Mouse (Mus musculus): ENCODE measurements around the gene Lypd6b. TPM values are rescaled to one million over a fixed set of nuclear protein-coding genes. Genes with fewer than 3 reads are reported as not detected.

Gene Lypd6b
- polyA plus RNA-seq, 1 experiment from 2014 or later, result 18.8 TPM

DNA sequence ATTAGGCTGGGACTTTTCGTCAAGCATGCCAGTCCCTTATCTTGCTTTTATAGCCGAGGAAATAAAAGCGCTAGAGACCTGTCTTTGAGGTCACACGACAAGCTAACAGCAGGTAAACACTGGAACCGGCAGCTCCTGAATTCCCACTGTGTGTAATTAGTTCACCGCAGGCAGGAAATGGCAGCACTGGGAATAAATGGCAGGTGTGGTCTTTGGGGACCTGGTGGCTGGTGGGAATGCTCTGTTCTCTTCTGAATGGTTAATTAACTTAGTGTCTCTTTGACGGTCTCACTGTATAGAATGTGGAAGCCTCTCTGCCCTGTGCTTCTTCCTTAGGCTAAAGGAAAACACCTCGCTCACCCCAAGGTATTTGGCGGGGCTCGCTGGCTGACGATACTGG, 23.9 kb downstream of the Lypd6b start:
- H3K4me2 ChIP-seq (ENCODE audit: low read length), result no peak overlapping the region
- no peaks in the 10 kb centered on the region for H3K27me3 ChIP-seq (replicated peaks; ENCODE audit: control insufficient read depth, insufficient read depth, low read length)
- 28% methylated on average over 11 of the region's 11 CpGs for WGBS
- no peak overlapping the region for H3K4me3 ChIP-seq (ENCODE audit: low read length)
- H3K9me3 ChIP-seq (ENCODE audit: control insufficient read depth, low read length), result no peaks in the 10 kb centered on the region
- H3K36me3 ChIP-seq (ENCODE audit: control insufficient read depth, insufficient read depth, low read length), result no peaks in the 10 kb centered on the region
- ATAC-seq, result no peak
- H3K9ac ChIP-seq (ENCODE audit: low read depth, low read length), result no peak overlapping the region
- no peak overlapping the region for H3K27ac ChIP-seq (ENCODE audit: low read depth, low read length)
- peaks cover 6% of the 10 kb centered on the region for H3K4me1 ChIP-seq (ENCODE audit: control insufficient read depth, insufficient read depth, low read depth, low read length)

DNA sequence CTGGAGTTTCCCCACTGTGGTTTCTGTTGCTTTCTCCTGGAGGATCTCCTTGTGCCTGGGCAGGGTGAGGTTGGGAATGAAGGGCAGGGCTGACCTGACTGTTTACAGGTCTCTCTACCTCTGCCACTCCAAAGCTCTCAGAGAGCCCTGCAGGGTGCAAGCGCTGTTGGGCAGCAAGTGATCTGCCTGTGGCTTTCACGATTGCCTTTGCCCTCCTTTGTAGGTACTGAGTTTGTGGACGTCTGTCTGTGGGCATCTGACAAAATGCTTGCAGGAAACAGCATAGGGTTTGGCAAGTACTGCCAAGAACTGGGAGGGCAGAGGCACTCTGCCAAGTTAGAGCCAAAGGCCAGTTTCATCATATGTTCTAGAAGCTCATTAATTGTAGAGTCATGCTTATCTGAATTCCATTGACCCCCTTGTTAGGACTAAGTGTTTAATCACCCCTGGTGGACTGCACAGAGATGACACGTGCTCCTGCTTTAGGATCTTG, 24.4 kb downstream of the Lypd6b start:
- WGBS, result 35% methylated on average over 4 of the region's 4 CpGs
- peaks cover 6% of the 10 kb centered on the region for H3K4me1 ChIP-seq (ENCODE audit: control insufficient read depth, insufficient read depth, low read depth, low read length)
- ATAC-seq, result peak; percentile 50
- H3K4me2 ChIP-seq (ENCODE audit: low read length), result no peak overlapping the region
- no peaks in the 10 kb centered on the region for H3K27me3 ChIP-seq (replicated peaks; ENCODE audit: control insufficient read depth, insufficient read depth, low read length)
- H3K9ac ChIP-seq (ENCODE audit: low read depth, low read length), result no peak overlapping the region
- no peaks in the 10 kb centered on the region for H3K36me3 ChIP-seq (ENCODE audit: control insufficient read depth, insufficient read depth, low read length)
- no peaks in the 10 kb centered on the region for H3K9me3 ChIP-seq (ENCODE audit: control insufficient read depth, low read length)
- H3K27ac ChIP-seq (ENCODE audit: low read depth, low read length), result no peak overlapping the region
- H3K4me3 ChIP-seq (ENCODE audit: low read length), result no peak overlapping the region

DNA sequence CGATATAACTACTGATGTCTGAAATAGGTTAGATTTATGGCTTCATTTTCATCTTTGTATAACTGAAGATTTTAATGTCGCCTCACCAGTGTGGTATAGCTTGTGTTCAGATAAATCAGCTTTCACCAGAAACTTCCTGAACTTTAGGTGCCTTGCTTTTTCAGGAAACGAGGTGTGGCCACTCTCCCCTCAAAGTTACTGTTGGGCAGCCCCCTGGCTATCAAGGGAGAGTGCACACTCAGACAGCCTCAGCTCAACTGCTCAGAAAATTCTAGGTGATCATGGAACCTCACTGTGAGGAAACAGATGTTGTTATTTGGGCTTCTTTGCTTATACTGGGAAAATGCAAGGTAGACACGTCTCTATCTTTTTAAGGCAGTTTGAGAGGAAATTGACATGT, 25.7 kb downstream of the Lypd6b start:
- Histone ChIP-seq H3K9ac (ENCODE audit: low read depth, low read length) (no peak overlapping the region), H3K27ac (ENCODE audit: low read depth, low read length) (no peak overlapping the region), H3K27me3 (replicated peaks; ENCODE audit: control insufficient read depth, insufficient read depth, low read length) (no peaks in the 10 kb centered on the region), H3K36me3 (ENCODE audit: control insufficient read depth, insufficient read depth, low read length) (no peaks in the 10 kb centered on the region), H3K9me3 (ENCODE audit: control insufficient read depth, low read length) (no peaks in the 10 kb centered on the region), H3K4me3 (ENCODE audit: low read length) (no peak overlapping the region), H3K4me1 (ENCODE audit: control insufficient read depth, insufficient read depth, low read depth, low read length) (peaks cover 6% of the 10 kb centered on the region), H3K4me2 (ENCODE audit: low read length) (no peak overlapping the region)
- ATAC-seq, result no peak
- 81% methylated on average over 4 of the region's 4 CpGs for WGBS

DNA sequence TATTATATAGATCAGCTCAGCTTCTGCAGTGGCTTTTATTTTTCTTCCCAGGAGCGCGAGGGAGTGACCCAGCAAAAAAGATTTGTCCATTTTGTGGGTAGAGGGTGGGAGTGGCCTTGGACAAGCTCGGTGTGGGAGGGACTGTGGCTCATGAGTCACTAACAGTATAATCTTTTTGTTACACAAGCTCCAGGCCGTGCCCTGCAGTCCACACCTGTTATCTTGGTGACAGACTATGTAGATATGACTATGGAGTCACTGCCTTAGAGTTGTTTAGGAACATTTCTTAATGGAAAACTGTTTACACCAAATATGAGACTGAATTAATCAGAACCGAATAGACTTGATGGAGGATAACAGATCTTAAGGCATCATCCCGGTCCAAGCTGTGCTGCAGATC, 26.5 kb downstream of the Lypd6b start:
- WGBS, result 84% methylated on average over 6 of the region's 6 CpGs
- no peaks in the 10 kb centered on the region for H3K9me3 ChIP-seq (ENCODE audit: control insufficient read depth, low read length)
- H3K4me3 ChIP-seq (ENCODE audit: low read length), result no peak overlapping the region
- ATAC-seq, result no peak
- H3K9ac ChIP-seq (ENCODE audit: low read depth, low read length), result no peak overlapping the region
- H3K4me2 ChIP-seq (ENCODE audit: low read length), result no peak overlapping the region
- no peak overlapping the region for H3K27ac ChIP-seq (ENCODE audit: low read depth, low read length)
- no peaks in the 10 kb centered on the region for H3K27me3 ChIP-seq (replicated peaks; ENCODE audit: control insufficient read depth, insufficient read depth, low read length)
- peaks cover 6% of the 10 kb centered on the region for H3K4me1 ChIP-seq (ENCODE audit: control insufficient read depth, insufficient read depth, low read depth, low read length)
- no peaks in the 10 kb centered on the region for H3K36me3 ChIP-seq (ENCODE audit: control insufficient read depth, insufficient read depth, low read length)

DNA sequence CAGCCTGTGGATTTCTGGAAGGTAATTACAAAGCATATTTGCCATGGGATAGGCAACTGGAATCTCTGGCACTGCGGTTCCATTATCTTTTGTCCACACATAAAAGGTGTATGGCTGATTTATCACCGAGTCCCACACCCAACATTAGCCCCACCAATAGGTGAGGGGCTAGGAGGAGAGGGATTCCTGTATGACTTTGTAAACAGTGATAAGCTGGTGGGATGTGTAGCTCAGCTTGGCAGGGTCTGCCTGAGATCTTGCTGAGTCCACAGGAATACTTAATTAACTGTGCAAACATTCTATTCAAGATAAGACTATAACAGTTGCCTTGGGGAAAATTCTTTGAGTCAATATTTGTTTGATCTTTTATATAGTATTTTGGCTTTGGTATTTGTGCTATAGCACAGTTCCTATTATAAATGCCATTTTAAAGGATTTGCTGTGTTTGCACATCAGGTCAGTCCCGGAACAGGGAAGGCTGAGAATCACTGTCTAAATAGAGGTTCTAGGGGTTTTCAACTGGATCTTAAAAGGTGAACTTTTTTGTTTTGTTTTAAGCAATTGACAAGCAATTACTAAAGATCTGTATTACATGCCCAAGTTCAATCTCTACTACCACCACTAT, 28.3 kb downstream of the Lypd6b start:
- H3K27ac ChIP-seq (ENCODE audit: low read depth, low read length), result no peak overlapping the region
- no peaks in the 10 kb centered on the region for H3K27me3 ChIP-seq (replicated peaks; ENCODE audit: control insufficient read depth, insufficient read depth, low read length)
- H3K36me3 ChIP-seq (ENCODE audit: control insufficient read depth, insufficient read depth, low read length), result no peaks in the 10 kb centered on the region
- peaks cover 6% of the 10 kb centered on the region for H3K4me1 ChIP-seq (ENCODE audit: control insufficient read depth, insufficient read depth, low read depth, low read length)
- 84% methylated on average over 3 of the region's 3 CpGs for WGBS
- no peak overlapping the region for H3K4me2 ChIP-seq (ENCODE audit: low read length)
- H3K9me3 ChIP-seq (ENCODE audit: control insufficient read depth, low read length), result no peaks in the 10 kb centered on the region
- H3K9ac ChIP-seq (ENCODE audit: low read depth, low read length), result no peak overlapping the region
- ATAC-seq, result no peak
- H3K4me3 ChIP-seq (ENCODE audit: low read length), result no peak overlapping the region

DNA sequence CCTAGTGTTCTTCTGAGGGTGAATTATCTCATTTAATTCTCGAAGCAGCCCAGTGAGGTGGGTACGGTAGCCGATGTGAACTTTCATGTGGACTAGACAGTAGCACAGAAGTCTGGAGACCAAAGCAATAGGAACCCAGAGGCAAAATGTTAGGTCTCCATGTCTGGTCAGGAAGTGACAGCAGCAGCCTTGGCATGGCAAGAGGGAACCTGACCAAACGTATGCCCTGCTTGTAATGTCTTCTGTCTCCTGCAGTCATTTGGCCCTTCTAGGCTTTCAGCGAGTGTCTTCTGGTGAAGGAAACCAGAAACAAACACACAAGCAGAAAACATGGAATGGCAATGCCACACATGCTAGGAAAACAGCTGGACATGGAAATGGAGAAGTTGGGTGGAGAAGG, 29.1 kb downstream of the Lypd6b start:
- Histone ChIP-seq H3K4me2 (ENCODE audit: low read length) (no peak overlapping the region), H3K9ac (ENCODE audit: low read depth, low read length) (no peak overlapping the region), H3K36me3 (ENCODE audit: control insufficient read depth, insufficient read depth, low read length) (no peaks in the 10 kb centered on the region), H3K4me1 (ENCODE audit: control insufficient read depth, insufficient read depth, low read depth, low read length) (peaks cover 6% of the 10 kb centered on the region), H3K27me3 (replicated peaks; ENCODE audit: control insufficient read depth, insufficient read depth, low read length) (no peaks in the 10 kb centered on the region), H3K4me3 (ENCODE audit: low read length) (no peak overlapping the region), H3K27ac (ENCODE audit: low read depth, low read length) (no peak overlapping the region), H3K9me3 (ENCODE audit: control insufficient read depth, low read length) (no peaks in the 10 kb centered on the region)
- ATAC-seq, result no peak
- 94% methylated on average over 5 of the region's 5 CpGs for WGBS

DNA sequence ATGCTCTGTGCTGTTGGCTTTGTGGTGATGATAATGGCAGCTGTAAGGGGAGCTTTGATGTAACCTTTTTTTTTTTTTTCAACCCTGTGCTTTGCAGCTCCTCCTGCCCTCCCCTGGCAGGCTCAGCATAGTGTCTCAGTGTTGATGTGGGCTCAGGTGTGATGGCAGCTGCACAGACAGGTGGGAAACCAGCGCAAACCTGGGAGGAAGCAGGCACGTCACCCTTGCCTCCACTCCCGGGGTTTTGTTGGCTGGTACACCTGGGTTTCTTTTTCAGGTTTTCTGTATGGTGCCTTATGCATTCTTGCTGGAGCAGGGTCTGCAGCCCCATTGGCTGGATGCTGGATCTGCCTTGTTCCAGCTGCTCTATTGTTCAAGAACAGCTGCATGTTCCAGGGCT, 29.7 kb downstream of the Lypd6b start:
- Histone ChIP-seq H3K4me2 (ENCODE audit: low read length) (no peak overlapping the region), H3K36me3 (ENCODE audit: control insufficient read depth, insufficient read depth, low read length) (no peaks in the 10 kb centered on the region), H3K9me3 (ENCODE audit: control insufficient read depth, low read length) (no peaks in the 10 kb centered on the region), H3K4me1 (ENCODE audit: control insufficient read depth, insufficient read depth, low read depth, low read length) (peaks cover 1% of the 10 kb centered on the region), H3K27me3 (replicated peaks; ENCODE audit: control insufficient read depth, insufficient read depth, low read length) (no peaks in the 10 kb centered on the region), H3K27ac (ENCODE audit: low read depth, low read length) (no peak overlapping the region), H3K9ac (ENCODE audit: low read depth, low read length) (no peak overlapping the region), H3K4me3 (ENCODE audit: low read length) (no peak overlapping the region)
- WGBS, result 86% methylated on average over 3 of the region's 3 CpGs
- ATAC-seq, result no peak

DNA sequence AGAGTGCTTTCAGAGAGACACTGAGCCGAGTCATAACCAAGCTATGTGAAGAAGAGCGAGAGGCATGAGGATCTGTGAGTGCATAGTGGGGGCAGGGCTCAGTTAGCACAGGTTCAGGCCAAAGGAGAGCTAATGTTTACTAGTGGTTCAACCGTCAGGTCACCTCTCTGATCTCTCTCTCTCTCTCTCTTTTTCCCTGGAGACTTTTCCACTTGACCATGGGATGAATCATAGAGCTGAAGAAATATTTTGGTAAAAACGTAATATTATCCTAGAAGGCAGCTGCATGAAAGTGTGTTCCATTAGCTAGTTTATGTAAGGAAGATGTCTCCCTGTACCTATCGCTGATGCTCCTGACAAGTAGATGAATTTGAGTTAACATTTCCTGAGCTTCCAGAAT, 30.6 kb downstream of the Lypd6b start:
- Histone ChIP-seq H3K4me2 (ENCODE audit: low read length) (no peak overlapping the region), H3K4me1 (ENCODE audit: control insufficient read depth, insufficient read depth, low read depth, low read length) (no peaks in the 10 kb centered on the region), H3K9me3 (ENCODE audit: control insufficient read depth, low read length) (no peaks in the 10 kb centered on the region), H3K27me3 (replicated peaks; ENCODE audit: control insufficient read depth, insufficient read depth, low read length) (no peaks in the 10 kb centered on the region), H3K27ac (ENCODE audit: low read depth, low read length) (no peak overlapping the region), H3K4me3 (ENCODE audit: low read length) (no peak overlapping the region), H3K9ac (ENCODE audit: low read depth, low read length) (no peak overlapping the region), H3K36me3 (ENCODE audit: control insufficient read depth, insufficient read depth, low read length) (no peaks in the 10 kb centered on the region)
- ATAC-seq, result no peak
- WGBS, result 92% methylated on average over 5 of the region's 5 CpGs

DNA sequence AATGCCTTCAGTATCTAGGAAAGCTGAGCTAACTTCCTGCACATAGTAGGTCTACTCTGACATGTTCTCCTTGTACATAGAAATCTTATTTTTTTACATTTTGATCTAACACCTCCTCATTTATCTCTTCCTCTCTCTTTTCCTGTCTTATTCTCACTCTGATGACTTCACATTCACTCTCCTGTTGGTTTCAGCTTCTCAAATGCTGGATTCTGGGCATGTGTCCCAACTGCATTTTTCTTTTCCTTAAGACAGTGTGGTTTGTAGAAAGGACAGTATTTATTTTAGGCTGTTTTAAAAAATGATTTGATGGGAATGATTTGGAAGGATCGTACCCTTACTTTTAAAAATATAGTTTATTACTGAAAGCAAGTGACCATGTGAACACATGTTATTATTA, 34.8 kb downstream of the Lypd6b start:
- no peaks in the 10 kb centered on the region for H3K27me3 ChIP-seq (replicated peaks; ENCODE audit: control insufficient read depth, insufficient read depth, low read length)
- no peaks in the 10 kb centered on the region for H3K4me1 ChIP-seq (ENCODE audit: control insufficient read depth, insufficient read depth, low read depth, low read length)
- no peak overlapping the region for H3K9ac ChIP-seq (ENCODE audit: low read depth, low read length)
- WGBS, result 89% methylated on average over 1 of the region's 1 CpGs
- no peaks in the 10 kb centered on the region for H3K36me3 ChIP-seq (ENCODE audit: control insufficient read depth, insufficient read depth, low read length)
- H3K27ac ChIP-seq (ENCODE audit: low read depth, low read length), result no peak overlapping the region
- no peak for ATAC-seq
- no peaks in the 10 kb centered on the region for H3K9me3 ChIP-seq (ENCODE audit: control insufficient read depth, low read length)
- no peak overlapping the region for H3K4me3 ChIP-seq (ENCODE audit: low read length)
- H3K4me2 ChIP-seq (ENCODE audit: low read length), result no peak overlapping the region

DNA sequence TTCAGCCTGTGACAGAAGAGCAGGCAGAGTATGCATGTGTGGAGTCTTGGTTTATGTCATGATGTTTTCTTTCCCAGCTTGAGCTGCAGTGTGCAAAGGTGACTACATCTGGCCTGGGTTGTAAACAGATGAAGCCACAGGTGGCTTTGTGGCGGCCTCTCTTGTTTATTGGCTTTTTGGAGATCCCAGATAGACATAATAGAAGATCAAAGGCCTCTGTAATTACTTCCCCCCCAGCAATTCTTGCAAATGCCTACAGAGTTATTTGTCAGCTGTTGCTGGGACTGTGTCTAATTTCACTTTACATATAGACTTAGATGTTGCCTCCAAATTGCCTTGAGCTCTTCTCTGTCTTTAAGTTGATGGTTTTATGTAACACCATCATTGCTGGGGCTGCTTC, 38.1 kb downstream of the Lypd6b start:
- H3K4me3 ChIP-seq (ENCODE audit: low read length), result no peak overlapping the region
- no peaks in the 10 kb centered on the region for H3K9me3 ChIP-seq (ENCODE audit: control insufficient read depth, low read length)
- no peak overlapping the region for H3K9ac ChIP-seq (ENCODE audit: low read depth, low read length)
- 55% methylated on average over 1 of the region's 1 CpGs for WGBS
- H3K4me2 ChIP-seq (ENCODE audit: low read length), result no peak overlapping the region
- no peak overlapping the region for H3K27ac ChIP-seq (ENCODE audit: low read depth, low read length)
- no peaks in the 10 kb centered on the region for H3K4me1 ChIP-seq (ENCODE audit: control insufficient read depth, insufficient read depth, low read depth, low read length)
- H3K27me3 ChIP-seq (replicated peaks; ENCODE audit: control insufficient read depth, insufficient read depth, low read length), result no peaks in the 10 kb centered on the region
- ATAC-seq, result no peak
- no peaks in the 10 kb centered on the region for H3K36me3 ChIP-seq (ENCODE audit: control insufficient read depth, insufficient read depth, low read length)
